Mouse (Mus musculus) heart, postnatal 0 days (tissue): Measurements from ENCODE around the gene Atxn2l.

Experiments
- CTCF ChIP-seq: IDR thresholded peaks from 2 replicates; pipeline ENCODE4 v1.5.1; 2016; ENCODE audit warnings: antibody characterized with exemption, control low read depth, low read depth
- EP300 ChIP-seq: IDR thresholded peaks from 2 replicates; pipeline ENCODE4 v1.6.1; 2016; ENCODE audit warnings: antibody characterized with exemption, low read depth

- TF ChIP-seq CTCF (no peak), EP300 (no peak)
Measured at GRCm38 (mm10) chr7:126458844-126459618, 44.2 kb downstream of the Atxn2l start.
